Mouse (Mus musculus): ENCODE data around the gene Zfp780b. TPM values are rescaled to one million over a fixed set of nuclear protein-coding genes. Genes with fewer than 3 reads are reported as not detected.

Gene Zfp780b
- polyA plus RNA-seq (2012; rRNA removed) (4.7 and 5.7 TPM in 2 replicates), polyA plus RNA-seq (2014; fragmentation: Nextera tagmentation; extraction: Ambion mirVana) (10.8 and 14.0 TPM in 2 replicates)

- Histone ChIP-seq H3K36me3 (ENCODE audit: control insufficient read depth, insufficient read depth, low read length) (peaks cover 8% of the 10 kb centered on the region; the same call in 1 of the 2 replicates), H3K27ac (replicated peaks; ENCODE audit: low read depth, low read length) (peak within 1 kb of the TSS; percentile 82), H3K4me3 (replicated peaks; ENCODE audit: low read length) (peak within 1 kb of the TSS; percentile 81), H3K9ac (ENCODE audit: low read depth, low read length, severe bottlenecking) (peak within 1 kb of the TSS; percentile 84), H3K27me3 (ENCODE audit: control insufficient read depth, insufficient read depth, low read length) (no peaks in the 10 kb centered on the region), H3K9me3 (ENCODE audit: control insufficient read depth, low read length) (peaks cover 7% of the 10 kb centered on the region; the same call in 1 of the 2 replicates), H3K4me1 (ENCODE audit: control insufficient read depth, insufficient read depth, low read length) (peaks cover 4% of the 10 kb centered on the region; the same call in 1 of the 2 replicates), H3K4me2 (replicated peaks; ENCODE audit: low read depth, low read length, severe bottlenecking) (peak within 1 kb of the TSS; percentile 89)
- ATAC-seq (ENCODE audit: low FRiP score, low read depth) (peak; percentile 88), DNase-seq (ENCODE audit: low spot score) (peak; percentile 71)
- peak; percentile 36; the same call in 1 of the 2 replicates for TF ChIP-seq POLR2A (IDR thresholded peaks at IDR 0.05; ENCODE audit: borderline replicate concordance, extremely low read depth, insufficient read depth, insufficient read length)
- WGBS = under 1% methylated on average over 29 of the region's 29 CpGs
Measured at GRCm38 (mm10) chr7:27978683-27979528, at the start of gene Zfp780b. TSS of gene Zfp780b (minus strand) at chr7:27979171.

GRCm38 (mm10) chr7:28014445-28014810 lies 35.5 kb upstream of the Zfp780b start:
- ATAC-seq (ENCODE audit: low FRiP score, low read depth) (peak; percentile 48; the same call in 1 of the 2 replicates), DNase-seq (ENCODE audit: low spot score) (peak; percentile 6)
- Histone ChIP-seq H3K4me3 (replicated peaks; ENCODE audit: low read length) (peak overlapping the region; percentile 60), H3K9me3 (ENCODE audit: control insufficient read depth, low read length) (no peaks in the 10 kb centered on the region), H3K9ac (ENCODE audit: low read depth, low read length, severe bottlenecking) (peak overlapping the region; percentile 77), H3K4me2 (replicated peaks; ENCODE audit: low read depth, low read length, severe bottlenecking) (peak overlapping the region; percentile 90), H3K4me1 (ENCODE audit: control insufficient read depth, insufficient read depth, low read length) (0 out of 2 replicates have a peak, but pooled peaks cover 3% of the 10 kb centered on the region), H3K36me3 (ENCODE audit: control insufficient read depth, insufficient read depth, low read length) (0 out of 2 replicates have a peak, but pooled peaks cover 4% of the 10 kb centered on the region), H3K27ac (replicated peaks; ENCODE audit: low read depth, low read length) (no peak overlapping the region), H3K27me3 (ENCODE audit: control insufficient read depth, insufficient read depth, low read length) (no peaks in the 10 kb centered on the region)
- WGBS = 21% methylated on average over 7 of the region's 7 CpGs
- TF ChIP-seq POLR2A (IDR thresholded peaks at IDR 0.05; ENCODE audit: borderline replicate concordance, extremely low read depth, insufficient read depth, insufficient read length) = no peak

GRCm38 (mm10) chr7:28013549-28014444 lies 34.8 kb upstream of the Zfp780b start, which contains the start of gene Zfp850:
TSS of gene Zfp850 (minus strand) at chr7:28014115.
- H3K4me3 ChIP-seq (replicated peaks; ENCODE audit: low read length) = peak within 1 kb of the TSS; percentile 60
- peak within 1 kb of the TSS; percentile 77 for H3K9ac ChIP-seq (ENCODE audit: low read depth, low read length, severe bottlenecking)
- 2% methylated on average over 47 of the region's 47 CpGs for WGBS
- TF ChIP-seq POLR2A (IDR thresholded peaks at IDR 0.05; ENCODE audit: borderline replicate concordance, extremely low read depth, insufficient read depth, insufficient read length) = peak; percentile 64; the same call in 1 of the 2 replicates
- H3K4me2 ChIP-seq (replicated peaks; ENCODE audit: low read depth, low read length, severe bottlenecking) = peak within 1 kb of the TSS; percentile 90
- H3K27me3 ChIP-seq (ENCODE audit: control insufficient read depth, insufficient read depth, low read length) = no peaks in the 10 kb centered on the region
- no peaks in the 10 kb centered on the region for H3K9me3 ChIP-seq (ENCODE audit: control insufficient read depth, low read length)
- H3K4me1 ChIP-seq (ENCODE audit: control insufficient read depth, insufficient read depth, low read length) = 0 out of 2 replicates have a peak, but pooled peaks cover 3% of the 10 kb centered on the region
- no peak within 1 kb of the TSS; the same call in 1 of the 2 replicates for H3K27ac ChIP-seq (replicated peaks; ENCODE audit: low read depth, low read length)
- ATAC-seq (ENCODE audit: low FRiP score, low read depth) (peak; percentile 95), DNase-seq (ENCODE audit: low spot score) (peak; percentile 82)
- H3K36me3 ChIP-seq (ENCODE audit: control insufficient read depth, insufficient read depth, low read length) = 0 out of 2 replicates have a peak, but pooled peaks cover 4% of the 10 kb centered on the region

GRCm38 (mm10) chr7:28010271-28010670 lies 31.3 kb upstream of the Zfp780b start:
- 94% methylated on average over 3 of the region's 3 CpGs for WGBS
- no peak for ATAC-seq (ENCODE audit: low FRiP score, low read depth)
- no peak overlapping the region for H3K4me3 ChIP-seq (replicated peaks; ENCODE audit: low read length)
- H3K27me3 ChIP-seq (ENCODE audit: control insufficient read depth, insufficient read depth, low read length) = no peaks in the 10 kb centered on the region
- H3K27ac ChIP-seq (replicated peaks; ENCODE audit: low read depth, low read length) = no peak overlapping the region
- no peak for DNase-seq (ENCODE audit: low spot score)
- peaks cover 19% of the 10 kb centered on the region for H3K36me3 ChIP-seq (ENCODE audit: control insufficient read depth, insufficient read depth, low read length)
- H3K9ac ChIP-seq (ENCODE audit: low read depth, low read length, severe bottlenecking) = no peak overlapping the region
- H3K4me1 ChIP-seq (ENCODE audit: control insufficient read depth, insufficient read depth, low read length) = 0 out of 2 replicates have a peak, but pooled peaks cover 3% of the 10 kb centered on the region
- TF ChIP-seq POLR2A (IDR thresholded peaks at IDR 0.05; ENCODE audit: borderline replicate concordance, extremely low read depth, insufficient read depth, insufficient read length) = no peak
- no peak overlapping the region for H3K4me2 ChIP-seq (replicated peaks; ENCODE audit: low read depth, low read length, severe bottlenecking)
- H3K9me3 ChIP-seq (ENCODE audit: control insufficient read depth, low read length) = no peaks in the 10 kb centered on the region

Data from limb, embryonic 14.5 days (tissue).